Comparison of ENCODE assay signal across 8 mouse cellular contexts in the genomic region with DNA sequence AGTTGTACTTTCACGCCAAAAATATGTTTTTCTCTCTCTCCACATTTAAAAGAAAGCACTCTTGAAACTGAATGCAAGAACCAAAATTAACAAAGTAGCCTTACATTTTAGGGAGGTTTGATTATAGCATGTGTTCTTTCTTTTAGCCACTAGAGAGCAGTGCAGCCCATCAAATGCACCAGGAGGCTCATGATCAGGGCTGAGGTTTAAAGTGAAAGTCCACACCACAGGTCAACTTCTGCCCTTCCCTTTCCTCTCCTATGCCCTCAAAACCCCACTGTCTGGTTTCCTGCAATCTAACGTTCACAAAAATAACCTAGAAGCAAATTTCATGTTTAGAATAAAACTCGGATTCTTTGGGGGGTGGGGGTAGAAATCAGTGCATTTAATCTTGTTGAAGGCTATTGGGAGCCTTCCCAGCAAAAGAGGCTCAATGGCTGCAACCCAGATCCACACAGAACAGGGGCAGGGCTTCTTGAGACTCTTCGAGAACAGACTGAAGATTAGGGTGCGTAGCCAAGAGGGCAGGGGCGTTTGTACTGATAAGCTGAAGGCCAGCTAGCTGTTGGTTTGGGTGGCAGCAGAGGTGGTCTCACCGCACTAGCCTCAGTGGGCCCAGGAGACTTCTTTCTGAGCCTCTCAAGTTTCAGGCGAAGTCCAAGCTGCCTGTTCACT. TPM values are rescaled to one million over a fixed set of nuclear protein-coding genes. Genes with fewer than 3 reads are reported as not detected.
DNase-seq lines count a peak whose midpoint lies in the region; ATAC-seq lines count a peak whose summit lies in the region.

No protein-coding gene starts in this region.

- ATAC-seq in embryonic facial prominence, embryonic 11.5 days (replicated peaks; ENCODE audit: insufficient number of reproducible peaks, low FRiP score, low TSS enrichment, low read depth): peak; percentile 75; the same call in 1 of the 2 replicates

- no peak overlapping the region for H3K9ac ChIP-seq in embryonic facial prominence, embryonic 11.5 days (replicated peaks; ENCODE audit: low read length)

- H3K27ac ChIP-seq in embryonic facial prominence, embryonic 11.5 days (replicated peaks; ENCODE audit: low read depth, low read length): no peak overlapping the region

- intact Hi-C loops in heart, postnatal 25 days (cut with DNase I): loop anchor here (10.0 kb wide), 2 partner anchors 174 to 1844 kb away; no protein-coding TSS in a partner anchor
- intact Hi-C loops in heart, postnatal 14 days (cut with DNase I): loop anchor here (5.0 to 10.0 kb wide), 3 partner anchors 164 to 1847 kb away; no protein-coding TSS in a partner anchor

- no peaks in the 10 kb centered on the region for H3K36me3 ChIP-seq in embryonic facial prominence, embryonic 11.5 days (replicated peaks; ENCODE audit: control insufficient read depth, insufficient read depth, low read depth, low read length)

- no peaks in the 10 kb centered on the region for H3K27me3 ChIP-seq in embryonic facial prominence, embryonic 11.5 days (ENCODE audit: control insufficient read depth, insufficient read depth, low read length)

- peak; percentile 36 to 55 for DNase-seq in heart, adult 18-20 months
- DNase-seq in heart, postnatal 25 days (ENCODE audit: low spot score): no peak
- DNase-seq in adrenal gland, adult 2 months: peak; percentile 31
- DNase-seq in embryonic facial prominence, embryonic 11.5 days (ENCODE audit: low spot score): peak; percentile 71
- peak; percentile 20 to 58 for DNase-seq in heart, postnatal 14 days
- DNase-seq in kidney, postnatal 36 days: peak; percentile 56 to 65
- DNase-seq in lung, postnatal 25 days (ENCODE audit: low spot score): peak; percentile 24
- DNase-seq in skeletal muscle tissue, adult 2 months (ENCODE audit: low read depth, low spot score): peak; percentile 26

- no peaks in the 10 kb centered on the region for H3K4me1 ChIP-seq in embryonic facial prominence, embryonic 11.5 days (ENCODE audit: control insufficient read depth, insufficient read depth, low read length)

- H3K4me3 ChIP-seq in embryonic facial prominence, embryonic 11.5 days (ENCODE audit: low read depth, low read length): no peak overlapping the region

- H3K9me3 ChIP-seq in embryonic facial prominence, embryonic 11.5 days (replicated peaks; ENCODE audit: control insufficient read depth, low read length): no peaks in the 10 kb centered on the region

- no peak overlapping the region for H3K4me2 ChIP-seq in embryonic facial prominence, embryonic 11.5 days (ENCODE audit: low read depth, low read length)

- WGBS in embryonic facial prominence, embryonic 11.5 days: 35% methylated on average over 8 of the region's 8 CpGs

RNA-seq across cellular contexts. Expression of gene Zfp770, which starts 59.3 kb away (rescaled TPM):
- 10 to 100 TPM; 16.6 to 20.0 TPM for total RNA-seq in heart, adult 18-20 months (2021)
- 10 to 100 TPM; 15.2 to 16.2 TPM for total RNA-seq in heart, postnatal 25 days (2021)
- total RNA-seq in adrenal gland, adult 2 months (2021): 10 to 100 TPM; 10.4 to 11.6 TPM
- 0.21 and 0.29 TPM in 2 replicates for polyA plus RNA-seq in adrenal gland, adult 2 months (2012; rRNA removed)
- 3.8 and 5.5 TPM in 2 replicates for polyA plus RNA-seq in embryonic facial prominence, embryonic 11.5 days (2014; fragmentation: Nextera tagmentation; extraction: Ambion mirVana)
- total RNA-seq in heart, postnatal 14 days (2021): 10 to 100 TPM; 13.7 to 15.3 TPM
